Mouse (Mus musculus) small intestine, adult 2 months (tissue): ENCODE data around the gene Klrb1f. TPM values are rescaled to one million over a fixed set of nuclear protein-coding genes. Genes with fewer than 3 reads are reported as not detected.

Experiments
- H3K27ac ChIP-seq: fragments of 200-500 bp; 2 replicates; pipeline ENCODE4 v1.5.1; 2012; ENCODE audit warnings: low read depth, low read length, control low read depth, inconsistent platforms; ENCODE audit not compliant: insufficient read depth
- H3K27me3 ChIP-seq: fragments of 200-500 bp; 2 replicates; pipeline ENCODE4 v1.6.1; 2012; ENCODE audit warnings: mild to moderate bottlenecking, moderate library complexity, low read length, inconsistent platforms; ENCODE audit not compliant: control insufficient read depth, insufficient read depth
- H3K36me3 ChIP-seq: fragments of 200-500 bp; 2 replicates; pipeline ENCODE4 v1.6.1; 2012; ENCODE audit warnings: mild to moderate bottlenecking, low read length, control low read depth, inconsistent platforms; ENCODE audit not compliant: control insufficient read depth, insufficient read depth
- H3K4me1 ChIP-seq: fragments of 200-500 bp; 2 replicates; pipeline ENCODE4 v1.6.1; 2012; ENCODE audit warnings: low read length, inconsistent platforms, mixed read lengths; ENCODE audit not compliant: control insufficient read depth, insufficient read depth, insufficient read length
- H3K4me3 ChIP-seq: fragments of 200-500 bp; 2 replicates; pipeline ENCODE4 v1.5.1; 2012; ENCODE audit warnings: low read depth, mild to moderate bottlenecking, control low read depth, inconsistent platforms, low read length, moderate library complexity
- CTCF ChIP-seq: fragments of 200-500 bp; IDR thresholded peaks from 2 replicates; pipeline ENCODE4 v1.5.1; 2012; ENCODE audit warnings: low read depth, mild to moderate bottlenecking, control low read depth, inconsistent platforms, low read length, moderate library complexity, mixed read lengths; ENCODE audit not compliant: insufficient replicate concordance, insufficient read length; ENCODE audit errors: extremely low read depth
- POLR2A ChIP-seq: fragments of 200-500 bp; IDR thresholded peaks from 2 replicates; pipeline ENCODE4 v1.6.1; 2012; ENCODE audit warnings: low read depth, mild to moderate bottlenecking, control low read depth, inconsistent platforms, low read length, moderate library complexity
- WGBS: fragments of 180-500 bp; shearing (Covaris S2); methylation state at CpG from one replicate; pipeline ENCODE4 v1.1.7; 2018; 5-methylcytosine and 5-hydroxymethylcytosine counted together
- polyA plus RNA-seq: library from polyadenylated mRNA; depleted of rRNA; stranded (reverse); fragments of >200 nt; gene quantifications from 2 replicates; pipeline ENCODE4 v1.2.3, GENCODE M21; 2012

Gene Klrb1f
- polyA plus RNA-seq, 1 experiment, result 0.33 TPM

- no peak for TF ChIP-seq CTCF
- TF ChIP-seq POLR2A, result no peak
- H3K36me3 ChIP-seq, result no peaks in the 10 kb centered on the region
- H3K4me1 ChIP-seq, result peaks cover 6% of the 10 kb centered on the region; the same call in 1 of the 2 replicates
- 14% methylated on average over 8 of the region's 8 CpGs for WGBS
- no peaks in the 10 kb centered on the region for H3K27me3 ChIP-seq
- H3K27ac ChIP-seq, result no peak overlapping the region
- no peak overlapping the region for H3K4me3 ChIP-seq
Observed at GRCm38 (mm10) chr6:129049596-129050251, 4.0 kb downstream of the Klrb1f start.

GRCm38 (mm10) chr6:129051086-129051485 is 5.4 kb downstream of the Klrb1f start:
- no peak overlapping the region for H3K4me3 ChIP-seq
- H3K27ac ChIP-seq, result no peak overlapping the region
- TF ChIP-seq CTCF, result no peak
- no peak for TF ChIP-seq POLR2A
- H3K4me1 ChIP-seq, result peaks cover 6% of the 10 kb centered on the region; the same call in 1 of the 2 replicates
- WGBS, result 92% methylated on average over 3 of the region's 3 CpGs
- no peaks in the 10 kb centered on the region for H3K27me3 ChIP-seq
- H3K36me3 ChIP-seq, result no peaks in the 10 kb centered on the region

- H3K36me3 ChIP-seq, result no peaks in the 10 kb centered on the region
- peaks cover 6% of the 10 kb centered on the region; the same call in 1 of the 2 replicates for H3K4me1 ChIP-seq
- H3K27me3 ChIP-seq, result no peaks in the 10 kb centered on the region
- H3K4me3 ChIP-seq, result no peak overlapping the region
- 59% methylated on average over 5 of the region's 5 CpGs for WGBS
- H3K27ac ChIP-seq, result no peak overlapping the region
- TF ChIP-seq CTCF, result no peak
- no peak for TF ChIP-seq POLR2A
Observed at GRCm38 (mm10) chr6:129051731-129052130, 6.0 kb downstream of the Klrb1f start.

- Histone ChIP-seq H3K36me3 (no peaks in the 10 kb centered on the region), H3K27ac (no peak overlapping the region), H3K27me3 (no peaks in the 10 kb centered on the region), H3K4me1 (no peaks in the 10 kb centered on the region), H3K4me3 (no peak overlapping the region)
- TF ChIP-seq POLR2A, result no peak
- TF ChIP-seq CTCF, result no peak
- 82% methylated on average over 3 of the region's 3 CpGs for WGBS
Observed at GRCm38 (mm10) chr6:129056237-129056636, 10.5 kb downstream of the Klrb1f start.

GRCm38 (mm10) chr6:129058013-129058412 is 12.3 kb downstream of the Klrb1f start:
- Histone ChIP-seq H3K4me3 (no peak overlapping the region), H3K36me3 (no peaks in the 10 kb centered on the region), H3K4me1 (no peaks in the 10 kb centered on the region), H3K27me3 (no peaks in the 10 kb centered on the region), H3K27ac (no peak overlapping the region)
- no peak for TF ChIP-seq CTCF
- no peak for TF ChIP-seq POLR2A

GRCm38 (mm10) chr6:129065407-129065806 is 19.7 kb downstream of the Klrb1f start:
- no peak overlapping the region for H3K27ac ChIP-seq
- 65% methylated on average over 3 of the region's 3 CpGs for WGBS
- no peaks in the 10 kb centered on the region for H3K27me3 ChIP-seq
- H3K36me3 ChIP-seq, result no peaks in the 10 kb centered on the region
- TF ChIP-seq POLR2A (no peak), CTCF (no peak)
- no peak overlapping the region for H3K4me3 ChIP-seq
- H3K4me1 ChIP-seq, result no peaks in the 10 kb centered on the region

GRCm38 (mm10) chr6:129065857-129066256 is 20.2 kb downstream of the Klrb1f start:
- no peaks in the 10 kb centered on the region for H3K4me1 ChIP-seq
- H3K27me3 ChIP-seq, result no peaks in the 10 kb centered on the region
- H3K27ac ChIP-seq, result no peak overlapping the region
- no peaks in the 10 kb centered on the region for H3K36me3 ChIP-seq
- WGBS, result 94% methylated on average over 3 of the region's 3 CpGs
- H3K4me3 ChIP-seq, result no peak overlapping the region
- TF ChIP-seq CTCF (no peak), POLR2A (no peak)
